Mouse (Mus musculus) inflammation-experienced regulatory T-cells, adult 6 months (primary cell): Measurements from ENCODE around the gene Relt. TPM values are rescaled to one million over a fixed set of nuclear protein-coding genes. Genes with fewer than 3 reads are reported as not detected.

ENCODE experiments used
- polyA plus RNA-seq, 3 experiments: library from polyadenylated mRNA; unstranded; fragments of 100-300 nt; shearing (Covaris generic); gene quantifications; one replicate each; pipeline ENCODE4 v1.2.1; 2017

Relt gene
- polyA plus RNA-seq, 3 experiments from 2014 or later = 11.1 to 13.9 (median 12.3) TPM

Other genes with a start within 250 kb of the Relt start
- under 1 TPM in 2 of 3 experiments, not detected in 1; 0.13 to 0.20 TPM for gene Plekhb1, start 201.0 kb downstream of the Relt start, polyA plus RNA-seq
- gene Fam168a, start 156.8 kb downstream of the Relt start, polyA plus RNA-seq = 10 to 100 TPM; 13.4 to 35.3 (median 26.6) TPM
- gene Arhgef17, start 68.7 kb upstream of the Relt start, polyA plus RNA-seq = not detected
- gene P2ry6, start 111.2 kb upstream of the Relt start, polyA plus RNA-seq = under 1 TPM in 1 of 3 experiments, not detected in 2; 0.60 TPM
- not detected for gene P2ry2, start 149.4 kb upstream of the Relt start, polyA plus RNA-seq
- 10 to 100 TPM; 29.3 to 53.7 (median 41.9) TPM for gene Fchsd2, start 229.4 kb upstream of the Relt start, polyA plus RNA-seq